Mouse (Mus musculus) gastrocnemius, adult 2 months (tissue): ENCODE results near the gene Apoh. TPM values are rescaled to one million over a fixed set of nuclear protein-coding genes. Genes with fewer than 3 reads are reported as not detected.
A peak's percentile ranks its signal among the peaks of the same experiment; 100 is the strongest.

ENCODE experiments used
- DNase-seq: peaks from one replicate; pipeline ENCODE4 v3.0.0; 2022
- H3K27ac ChIP-seq: fragments of 200-600 bp; 2 replicates; pipeline ENCODE4 v1.8.1; 2022; ENCODE audit warnings: mild to moderate bottlenecking
- H3K4me3 ChIP-seq: fragments of 200-600 bp; 2 replicates; pipeline ENCODE4 v1.8.1; 2022; ENCODE audit warnings: mild to moderate bottlenecking, moderate library complexity
- CTCF ChIP-seq: fragments of 200-600 bp; IDR thresholded peaks from 2 replicates; pipeline ENCODE4 v1.8.1; 2022; ENCODE audit warnings: antibody characterized with exemption, mild to moderate bottlenecking, moderate library complexity
- intact Hi-C: fragments of 180-260 bp; cut with DNase I; formaldehyde crosslinking; loops from one replicate; pipeline ENCODE4 v1.15.1; 2025
- total RNA-seq, 2 experiments: library from RNA; stranded (reverse); gene quantifications; 2 replicates each; pipeline ENCODE4 v1.2.3; 2021

The Apoh gene
- total RNA-seq, 2 experiments from 2014 or later, result 0.39 to 0.69 TPM

- intact Hi-C loops, result no loop called here
- H3K4me3 ChIP-seq, result no peak overlapping the region
- DNase-seq, result no peak
- peak overlapping the region; percentile 60 for H3K27ac ChIP-seq
- no peak for TF ChIP-seq CTCF
These were observed 31.2 kb upstream of the Apoh start for GRCm38 (mm10) chr11:108311912-108312311.

GRCm38 (mm10) chr11:108312516-108312915, 30.6 kb upstream of the Apoh start:
- intact Hi-C loops, result no loop called here
- Histone ChIP-seq H3K4me3 (no peak overlapping the region; the same call in 1 of the 2 replicates), H3K27ac (peak overlapping the region; percentile 60)
- TF ChIP-seq CTCF, result no peak
- no peak for DNase-seq

GRCm38 (mm10) chr11:108315736-108316135, 27.4 kb upstream of the Apoh start:
- Histone ChIP-seq H3K27ac (no peak overlapping the region), H3K4me3 (no peak overlapping the region)
- DNase-seq, result no peak
- intact Hi-C loops, result no loop called here
- no peak for TF ChIP-seq CTCF

GRCm38 (mm10) chr11:108317878-108318277, 25.3 kb upstream of the Apoh start:
- no peak overlapping the region for H3K4me3 ChIP-seq
- intact Hi-C loops, result no loop called here
- TF ChIP-seq CTCF, result no peak
- H3K27ac ChIP-seq, result no peak overlapping the region
- no peak for DNase-seq

GRCm38 (mm10) chr11:108319162-108319561, 24.0 kb upstream of the Apoh start:
- no peak for TF ChIP-seq CTCF
- H3K4me3 ChIP-seq, result no peak overlapping the region
- no peak overlapping the region for H3K27ac ChIP-seq
- no peak for DNase-seq
- intact Hi-C loops, result no loop called here

- no peak overlapping the region for H3K27ac ChIP-seq
- intact Hi-C loops, result no loop called here
- no peak for DNase-seq
- H3K4me3 ChIP-seq, result no peak overlapping the region
- no peak for TF ChIP-seq CTCF
These were observed 22.6 kb upstream of the Apoh start for GRCm38 (mm10) chr11:108320561-108320960.

GRCm38 (mm10) chr11:108322156-108322555, 21.0 kb upstream of the Apoh start:
- TF ChIP-seq CTCF, result no peak
- intact Hi-C loops, result no loop called here
- DNase-seq, result no peak

GRCm38 (mm10) chr11:108325943-108326342, 17.2 kb upstream of the Apoh start:
- intact Hi-C loops, result no loop called here
- Histone ChIP-seq H3K4me3 (no peak overlapping the region), H3K27ac (peak overlapping the region; percentile 16; the same call in 1 of the 2 replicates)
- TF ChIP-seq CTCF, result no peak
- no peak for DNase-seq

More at GRCm38 (mm10) chr11:108322156-108322555, 21.0 kb upstream of the Apoh start:
- Histone ChIP-seq H3K4me3 (no peak overlapping the region), H3K27ac (no peak overlapping the region)

GRCm38 (mm10) chr11:108330818-108331217, 12.3 kb upstream of the Apoh start:
- DNase-seq, result peak; percentile 60
- Histone ChIP-seq H3K27ac (peak overlapping the region; percentile 58), H3K4me3 (no peak overlapping the region)
- intact Hi-C loops, result no loop called here
- TF ChIP-seq CTCF, result no peak

- TF ChIP-seq CTCF, result no peak
- intact Hi-C loops, result no loop called here
- Histone ChIP-seq H3K27ac (no peak overlapping the region), H3K4me3 (no peak overlapping the region)
- DNase-seq, result no peak
These were observed 10.1 kb upstream of the Apoh start for GRCm38 (mm10) chr11:108333006-108333405.

GRCm38 (mm10) chr11:108333583-108334379, 9.4 kb upstream of the Apoh start:
- intact Hi-C loops, result no loop called here
- no peak for TF ChIP-seq CTCF
- no peak for DNase-seq
- Histone ChIP-seq H3K4me3 (no peak overlapping the region), H3K27ac (no peak overlapping the region; the same call in 1 of the 2 replicates)

- Histone ChIP-seq H3K4me3 (no peak overlapping the region), H3K27ac (no peak overlapping the region; the same call in 1 of the 2 replicates)
- no peak for TF ChIP-seq CTCF
- intact Hi-C loops, result no loop called here
- no peak for DNase-seq
These were observed 8.5 kb upstream of the Apoh start for GRCm38 (mm10) chr11:108334658-108335057.

GRCm38 (mm10) chr11:108335536-108335935, 7.6 kb upstream of the Apoh start:
- TF ChIP-seq CTCF, result no peak
- intact Hi-C loops, result no loop called here
- Histone ChIP-seq H3K27ac (peak overlapping the region; percentile 85), H3K4me3 (no peak overlapping the region)
- no peak for DNase-seq

- intact Hi-C loops, result loop anchor here (2.0 kb wide), 2 partner anchors 34 to 78 kb away; no protein-coding TSS in a partner anchor
- H3K4me3 ChIP-seq, result peak overlapping the region; percentile 62
- TF ChIP-seq CTCF, result no peak
- peak; percentile 58 for DNase-seq
- H3K27ac ChIP-seq, result peak overlapping the region; percentile 85
These were observed 6.7 kb upstream of the Apoh start for GRCm38 (mm10) chr11:108336445-108336844.
